Mouse (Mus musculus): ENCODE results near the gene Ccdc122. TPM values are rescaled to one million over a fixed set of nuclear protein-coding genes. Genes with fewer than 3 reads are reported as not detected.
"Not testable (repeated sequence)": the region's sequence is repeated elsewhere in the genome, so short reads cannot be mapped to it uniquely, and the experiment has no call there.

Ccdc122 gene
- total RNA-seq (2021), result under 1 TPM; 0.94 to 0.99 TPM

DNA sequence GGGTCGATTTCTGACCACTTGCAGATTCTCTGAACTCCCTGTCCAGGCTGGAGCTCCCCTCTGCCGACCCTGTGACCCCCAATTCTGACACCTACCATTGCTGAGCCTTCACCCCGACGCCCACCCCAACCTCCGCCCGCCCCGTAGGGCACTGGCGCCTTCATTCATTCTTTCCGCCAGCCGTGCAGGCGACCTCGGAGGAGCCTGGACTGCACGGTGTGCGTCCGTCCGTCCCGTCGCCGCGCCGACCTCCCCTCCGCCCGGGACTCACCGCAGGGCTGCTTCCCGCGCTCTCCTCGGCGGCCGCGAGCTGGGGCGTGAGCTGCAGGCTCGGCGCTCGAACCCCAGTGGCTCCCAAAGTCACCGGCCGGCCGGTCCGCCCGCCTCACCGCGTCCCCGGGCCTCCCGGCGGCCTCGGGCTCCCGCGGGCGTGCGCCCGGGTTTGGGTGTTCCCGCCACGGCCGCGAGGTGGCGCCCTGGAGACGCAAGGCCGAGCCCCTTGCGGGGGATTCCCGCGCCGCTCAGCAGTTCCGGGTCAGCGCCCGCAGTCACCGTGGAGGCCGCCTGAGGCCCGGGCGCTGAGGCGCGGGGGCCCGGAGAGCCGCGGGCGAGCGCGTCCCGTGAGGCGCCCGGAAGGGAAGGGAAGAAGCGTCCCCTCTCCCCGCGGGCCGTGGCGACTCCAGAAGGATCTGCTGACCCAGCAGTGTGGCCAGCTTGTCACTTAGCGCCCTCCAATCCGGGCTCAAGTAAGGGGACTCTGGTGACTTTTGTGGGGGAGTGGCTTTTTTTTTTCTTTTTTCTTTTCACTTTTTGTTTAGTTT is at the start of gene Ccdc122, which contains the start of gene Lacc1:
Gene Ccdc122 (plus strand): TSS at position 547 of the 821 bp plus-strand sequence.
Gene Lacc1 (minus strand): TSS at position 679 of the 821 bp plus-strand sequence.
- peak; percentile 38 to 76 for DNase-seq (ENCODE audit: low spot score in 2 of 2)
- intact Hi-C loops (cut with DNase I), result no loop called here

GRCm38 (mm10) chr14:76990351-76990750 is 46.2 kb upstream of the Ccdc122 start:
- DNase-seq (ENCODE audit: low spot score in 2 of 2); intact Hi-C loops (cut with DNase I): not testable (repeated sequence)

- DNase-seq (ENCODE audit: low spot score in 2 of 2), result peak in 1 of 2 experiments; percentile 40
- intact Hi-C loops (cut with DNase I), result loop anchor here (5.0 to 10.0 kb wide), 2 partner anchors 127 to 240 kb away; no protein-coding TSS in a partner anchor
These were observed 31.8 kb upstream of the Ccdc122 start for GRCm38 (mm10) chr14:77004740-77005139.

- DNase-seq (ENCODE audit: low spot score in 2 of 2), result no peak
- intact Hi-C loops (cut with DNase I), result loop anchor here (5.0 to 10.0 kb wide), 2 partner anchors 128 to 241 kb away; no protein-coding TSS in a partner anchor
These were observed 31.0 kb upstream of the Ccdc122 start for GRCm38 (mm10) chr14:77005566-77005965.

- DNase-seq (ENCODE audit: low spot score in 2 of 2), result peak; percentile 77 to 85
- intact Hi-C loops (cut with DNase I), result loop anchor here (1.0 to 10.0 kb wide), 4 partner anchors 131 to 529 kb away; no protein-coding TSS in a partner anchor
These were observed 28.3 kb upstream of the Ccdc122 start for GRCm38 (mm10) chr14:77008238-77008637.

- intact Hi-C loops (cut with DNase I), result loop anchor here (1.0 to 5.0 kb wide), 2 partner anchors 534 to 890 kb away; no protein-coding TSS in a partner anchor
- DNase-seq (ENCODE audit: low spot score in 2 of 2), result peak; percentile 73 to 81
These were observed 24.8 kb upstream of the Ccdc122 start for GRCm38 (mm10) chr14:77011804-77012203.

- DNase-seq (ENCODE audit: low spot score in 2 of 2); intact Hi-C loops (cut with DNase I): not testable (repeated sequence)
These were observed 19.8 kb upstream of the Ccdc122 start for GRCm38 (mm10) chr14:77016783-77017182.

DNA sequence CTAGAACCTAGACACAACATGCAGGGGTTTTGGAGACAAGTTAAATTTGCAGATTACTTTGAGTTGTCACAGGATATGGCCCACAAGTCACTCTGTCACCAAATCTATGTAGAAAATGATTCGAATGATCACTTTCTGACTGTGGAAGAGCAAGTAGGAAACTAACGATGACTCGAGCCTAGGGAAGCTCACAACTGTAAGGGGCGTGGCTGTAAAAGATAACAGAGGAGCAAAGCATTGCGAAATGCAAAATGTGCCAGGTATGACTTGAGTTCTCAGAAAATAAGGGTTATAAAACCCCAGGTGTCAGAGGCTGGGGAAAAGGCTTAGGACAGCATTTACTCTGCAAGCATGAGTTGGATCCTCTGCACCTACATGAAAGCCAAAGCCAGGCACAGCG is 19.4 kb upstream of the Ccdc122 start:
- intact Hi-C loops (cut with DNase I), result no loop called here
- no peak for DNase-seq (ENCODE audit: low spot score in 2 of 2)

GRCm38 (mm10) chr14:77024499-77024898 is 12.1 kb upstream of the Ccdc122 start:
- intact Hi-C loops (cut with DNase I), result no loop called here
- DNase-seq (ENCODE audit: low spot score in 2 of 2), result no peak

GRCm38 (mm10) chr14:77029319-77030054 is 7.1 kb upstream of the Ccdc122 start:
- no peak for DNase-seq (ENCODE audit: low spot score in 2 of 2)
- intact Hi-C loops (cut with DNase I), result no loop called here

GRCm38 (mm10) chr14:77030808-77031207 is 5.8 kb upstream of the Ccdc122 start:
- no peak for DNase-seq (ENCODE audit: low spot score in 2 of 2)
- intact Hi-C loops (cut with DNase I), result no loop called here

DNA sequence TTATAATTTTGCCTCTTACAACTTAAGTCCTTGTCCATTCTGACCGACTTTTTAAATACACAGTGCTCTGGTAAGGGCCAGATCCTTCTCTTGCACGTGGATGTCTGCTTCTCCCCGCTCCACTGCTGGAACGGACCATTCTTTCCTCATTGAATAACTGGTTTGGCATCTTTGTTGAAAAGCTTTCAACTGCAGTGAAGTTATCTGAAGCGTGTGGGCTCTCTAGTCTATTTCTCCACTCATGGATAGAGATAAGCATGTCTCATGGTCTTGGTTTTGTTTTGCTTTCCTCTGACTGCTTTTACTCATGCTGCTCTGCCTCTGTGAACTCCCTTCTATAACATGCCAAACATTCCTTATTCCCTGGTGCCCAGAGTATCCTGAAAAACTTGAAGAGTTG is 4.1 kb upstream of the Ccdc122 start:
- no peak for DNase-seq (ENCODE audit: low spot score in 2 of 2)
- intact Hi-C loops (cut with DNase I), result no loop called here

GRCm38 (mm10) chr14:77033391-77033790 is 3.2 kb upstream of the Ccdc122 start:
- no peak for DNase-seq (ENCODE audit: low spot score in 2 of 2)
- intact Hi-C loops (cut with DNase I), result no loop called here

- DNase-seq (ENCODE audit: low spot score in 2 of 2), result no peak
- intact Hi-C loops (cut with DNase I), result no loop called here
These were observed 2.2 kb upstream of the Ccdc122 start for GRCm38 (mm10) chr14:77034175-77034915.

DNA sequence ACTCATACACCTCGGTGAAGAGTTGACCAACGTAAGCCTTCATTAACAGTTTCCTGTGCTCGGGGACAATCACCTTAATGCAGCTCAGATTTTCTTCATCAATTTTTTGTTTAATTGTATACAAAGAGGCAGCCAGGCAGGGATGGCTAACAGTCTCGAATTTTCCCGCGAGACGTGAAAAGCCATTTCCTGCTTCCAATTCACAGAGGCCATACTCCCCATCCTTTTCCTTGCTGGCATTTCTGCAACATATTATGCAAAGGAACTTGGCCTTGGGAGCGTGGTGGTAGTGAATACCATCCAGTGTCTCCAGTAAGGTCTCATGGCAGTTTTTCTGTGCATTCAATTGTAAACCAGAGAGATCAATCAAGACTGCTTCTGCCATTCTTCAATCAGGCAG is 1.6 kb upstream of the Ccdc122 start:
- no peak for DNase-seq (ENCODE audit: low spot score in 2 of 2)
- intact Hi-C loops (cut with DNase I), result no loop called here

DNA sequence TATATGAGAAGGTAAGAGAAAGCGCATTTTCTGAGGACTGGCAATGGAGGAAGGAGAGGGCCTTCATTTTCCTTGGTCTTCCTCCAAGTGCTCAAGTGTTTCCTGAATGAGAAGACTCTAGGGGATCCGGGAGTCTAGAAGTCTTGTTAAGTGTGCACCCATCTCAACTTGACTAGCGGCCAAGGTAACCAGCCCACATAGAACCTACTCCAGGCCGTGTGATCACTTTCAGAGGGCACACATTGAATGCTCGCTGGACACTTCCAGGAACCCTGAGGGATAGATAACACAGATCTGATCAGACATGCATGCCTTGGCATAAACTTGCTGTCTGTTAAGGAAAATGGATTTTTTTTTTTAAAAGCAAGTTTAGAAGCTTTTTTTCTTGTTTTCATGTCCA is 758 bp downstream of the Ccdc122 start:
- intact Hi-C loops (cut with DNase I), result no loop called here
- no peak for DNase-seq (ENCODE audit: low spot score in 2 of 2)

DNA sequence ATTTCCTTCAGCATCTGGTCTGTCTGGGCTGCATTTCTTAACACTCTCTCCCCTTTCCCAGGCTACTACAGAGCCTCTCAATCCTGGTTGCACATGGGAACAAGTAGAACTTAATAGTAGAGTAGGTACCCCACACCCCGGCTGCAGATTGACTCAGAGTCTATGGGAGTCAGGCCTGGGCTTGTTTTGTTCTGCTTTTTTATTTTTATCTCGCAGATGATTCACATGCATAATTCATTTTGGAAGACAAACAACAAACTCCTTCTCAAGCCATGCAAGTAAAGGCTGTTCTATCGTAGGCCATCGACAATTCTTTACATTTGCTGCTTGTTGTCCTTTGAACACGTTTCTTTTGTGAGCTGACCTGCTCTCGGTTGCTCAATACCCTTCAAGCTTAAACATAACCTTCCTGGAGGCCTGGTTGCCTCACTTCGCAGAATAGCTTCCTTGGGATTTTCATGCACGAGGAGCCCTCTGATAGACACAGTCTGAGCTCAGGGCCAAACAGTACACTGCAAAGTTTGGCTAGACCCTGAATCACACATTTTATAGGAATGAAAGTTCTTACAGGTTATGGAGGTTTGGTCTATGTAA is 1.4 kb downstream of the Ccdc122 start:
- DNase-seq (ENCODE audit: low spot score in 2 of 2), result peak in 1 of 2 experiments; percentile 40
- intact Hi-C loops (cut with DNase I), result no loop called here

DNA sequence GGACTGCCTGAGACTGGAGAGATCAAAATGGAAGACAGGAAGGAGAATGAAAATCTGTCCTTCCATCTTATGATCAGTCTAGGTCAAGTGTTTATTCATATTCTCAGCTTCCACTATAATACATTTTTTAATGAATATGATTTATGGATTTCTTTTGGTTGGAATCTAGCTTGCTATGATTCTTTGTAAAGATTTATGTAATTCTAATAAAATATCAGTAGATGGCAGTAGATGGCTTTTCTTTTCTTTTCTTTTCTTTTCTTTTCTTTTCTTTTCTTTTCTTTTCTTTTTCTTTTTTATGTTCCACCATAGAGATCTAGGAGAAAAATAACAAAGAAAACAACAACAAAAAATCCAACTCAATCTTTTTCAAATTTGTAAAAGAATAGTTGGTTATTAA is 16.7 kb downstream of the Ccdc122 start:
- intact Hi-C loops (cut with DNase I), result loop anchor here (5.0 kb wide), 1 partner anchor 874 kb away; no protein-coding TSS in a partner anchor
- no peak for DNase-seq (ENCODE audit: low spot score in 2 of 2)

GRCm38 (mm10) chr14:77069361-77069760 is 32.8 kb downstream of the Ccdc122 start:
- intact Hi-C loops (cut with DNase I), result no loop called here
- no peak for DNase-seq (ENCODE audit: low spot score in 2 of 2)
